Mouse (Mus musculus): ENCODE results near the gene Asic2. TPM values are rescaled to one million over a fixed set of nuclear protein-coding genes. Genes with fewer than 3 reads are reported as not detected.

Gene Asic2
- polyA plus RNA-seq, 1 experiment from 2014 or later = not detected

DNA sequence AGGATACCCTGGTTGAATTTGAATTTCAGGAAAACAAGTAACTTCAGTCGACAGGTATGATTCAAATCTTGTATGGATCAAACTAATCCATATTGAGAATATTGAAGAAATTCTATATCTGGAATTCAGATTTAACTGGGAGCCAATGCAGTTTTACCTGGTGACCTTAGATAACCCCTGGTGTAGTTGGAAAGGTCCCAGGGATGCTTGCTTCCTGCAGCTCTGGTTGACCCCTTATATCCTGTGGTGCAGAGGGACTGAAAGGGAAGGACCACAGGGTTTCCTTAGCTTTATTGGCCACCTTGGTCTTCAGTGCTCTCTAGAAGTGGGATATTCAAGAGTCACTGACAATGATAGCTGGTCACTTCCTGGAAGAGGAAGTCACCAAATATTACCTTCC, 1100.2 kb downstream of the Asic2 start:
- 65% methylated on average over 1 of the region's 1 CpGs for WGBS (ENCODE audit: insufficient replicate concordance)
- no peaks in the 10 kb centered on the region for H3K27me3 ChIP-seq (ENCODE audit: control insufficient read depth, insufficient read depth, low read depth, low read length)
- no peaks in the 10 kb centered on the region for H3K9me3 ChIP-seq (replicated peaks; ENCODE audit: control insufficient read depth, low read length)

DNA sequence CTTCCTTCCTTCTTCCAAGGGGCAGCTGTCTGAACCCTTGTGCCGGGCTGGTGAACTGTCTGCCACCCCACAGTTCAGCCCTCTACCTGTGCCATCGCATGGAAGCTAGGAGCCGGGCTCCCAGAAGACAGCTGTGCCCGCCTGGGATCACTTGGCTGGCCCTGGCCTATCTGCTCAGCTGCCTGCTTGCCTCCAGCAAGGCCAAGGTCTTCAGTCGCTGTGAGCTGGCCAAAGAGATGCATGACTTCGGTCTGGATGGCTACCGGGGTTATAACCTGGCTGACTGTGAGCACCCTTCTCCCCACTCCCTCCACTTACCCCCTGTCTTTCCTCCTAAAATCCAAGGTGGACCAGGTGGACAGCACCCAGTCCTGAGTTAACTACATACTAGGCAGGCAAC, 1105.3 kb downstream of the Asic2 start:
- ATAC-seq (ENCODE audit: low read depth) = no peak
- Histone ChIP-seq H3K9ac (ENCODE audit: low read depth, low read length) (no peak overlapping the region), H3K27ac (ENCODE audit: low read length) (no peak overlapping the region), H3K36me3 (ENCODE audit: control insufficient read depth, insufficient read depth) (no peaks in the 10 kb centered on the region), H3K9me3 (replicated peaks; ENCODE audit: control insufficient read depth, low read length) (no peaks in the 10 kb centered on the region), H3K4me1 (ENCODE audit: control insufficient read depth, low read depth, low read length) (peaks cover 4% of the 10 kb centered on the region), H3K4me3 (ENCODE audit: low read depth, low read length) (no peak overlapping the region), H3K4me2 (ENCODE audit: low read depth, low read length) (no peak overlapping the region), H3K27me3 (ENCODE audit: control insufficient read depth, insufficient read depth, low read depth, low read length) (no peaks in the 10 kb centered on the region; the same call in 1 of the 2 replicates)
- 78% methylated on average over 7 of the region's 7 CpGs for WGBS (ENCODE audit: insufficient replicate concordance)

More for the DNA sequence above, 1100.2 kb downstream of the Asic2 start:
- Histone ChIP-seq H3K4me1 (ENCODE audit: control insufficient read depth, low read depth, low read length) (peaks cover 27% of the 10 kb centered on the region), H3K4me2 (ENCODE audit: low read depth, low read length) (no peak overlapping the region), H3K4me3 (ENCODE audit: low read depth, low read length) (no peak overlapping the region), H3K9ac (ENCODE audit: low read depth, low read length) (no peak overlapping the region), H3K27ac (ENCODE audit: low read length) (no peak overlapping the region), H3K36me3 (ENCODE audit: control insufficient read depth, insufficient read depth) (no peaks in the 10 kb centered on the region)
- ATAC-seq (ENCODE audit: low read depth) = no peak

GRCm38 (mm10) chr11:80858065-80858464, 1110.2 kb downstream of the Asic2 start, which contains the start of gene Spaca3:
Spaca3 (plus strand) TSS chr11:80858365.
- Histone ChIP-seq H3K27me3 (ENCODE audit: control insufficient read depth, insufficient read depth, low read depth, low read length) (no peaks in the 10 kb centered on the region; the same call in 1 of the 2 replicates), H3K4me2 (ENCODE audit: low read depth, low read length) (no peak within 1 kb of the TSS), H3K4me3 (ENCODE audit: low read depth, low read length) (no peak within 1 kb of the TSS), H3K4me1 (ENCODE audit: control insufficient read depth, low read depth, low read length) (peaks cover 24% of the 10 kb centered on the region), H3K9me3 (replicated peaks; ENCODE audit: control insufficient read depth, low read length) (no peaks in the 10 kb centered on the region), H3K27ac (ENCODE audit: low read length) (no peak within 1 kb of the TSS), H3K36me3 (ENCODE audit: control insufficient read depth, insufficient read depth) (no peaks in the 10 kb centered on the region), H3K9ac (ENCODE audit: low read depth, low read length) (no peak within 1 kb of the TSS)
- 63% methylated on average over 10 of the region's 10 CpGs for WGBS (ENCODE audit: insufficient replicate concordance)
- ATAC-seq (ENCODE audit: low read depth) = no peak

DNA sequence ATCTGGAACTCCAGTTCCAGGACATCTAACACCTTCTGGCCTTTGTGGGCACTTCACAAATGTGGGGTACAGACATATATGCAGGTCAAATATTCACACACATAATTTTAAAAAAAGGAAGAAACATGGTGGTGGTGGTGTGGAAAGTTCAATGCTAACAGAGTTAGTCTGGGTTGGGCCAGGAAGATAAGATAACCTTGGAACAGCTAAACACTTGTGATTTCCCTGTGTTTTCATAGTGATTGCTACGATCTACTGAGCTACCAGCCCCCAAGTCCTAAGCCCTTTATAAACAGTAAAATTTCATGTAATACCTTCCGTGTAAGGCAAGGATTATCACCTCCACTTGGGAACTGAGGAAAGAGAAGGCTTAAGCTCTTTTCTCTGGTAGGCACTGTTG, 1111.4 kb downstream of the Asic2 start:
- Histone ChIP-seq H3K36me3 (ENCODE audit: control insufficient read depth, insufficient read depth) (no peaks in the 10 kb centered on the region), H3K9ac (ENCODE audit: low read depth, low read length) (no peak overlapping the region), H3K4me1 (ENCODE audit: control insufficient read depth, low read depth, low read length) (peaks cover 33% of the 10 kb centered on the region), H3K27ac (ENCODE audit: low read length) (no peak overlapping the region), H3K4me2 (ENCODE audit: low read depth, low read length) (no peak overlapping the region), H3K4me3 (ENCODE audit: low read depth, low read length) (no peak overlapping the region), H3K9me3 (replicated peaks; ENCODE audit: control insufficient read depth, low read length) (no peaks in the 10 kb centered on the region), H3K27me3 (ENCODE audit: control insufficient read depth, insufficient read depth, low read depth, low read length) (no peaks in the 10 kb centered on the region; the same call in 1 of the 2 replicates)
- WGBS (ENCODE audit: insufficient replicate concordance) = 38% methylated on average over 2 of the region's 2 CpGs
- ATAC-seq (ENCODE audit: low read depth) = no peak

GRCm38 (mm10) chr11:80854908-80855307, 1113.3 kb downstream of the Asic2 start:
- peak; percentile 95 for ATAC-seq (ENCODE audit: low read depth)
- H3K27ac ChIP-seq (ENCODE audit: low read length) = peak overlapping the region; percentile 29; the same call in 1 of the 2 replicates

GRCm38 (mm10) chr11:80854430-80854829, 1113.8 kb downstream of the Asic2 start:
- H3K4me2 ChIP-seq (ENCODE audit: low read depth, low read length) = peak overlapping the region; percentile 34
- H3K4me1 ChIP-seq (ENCODE audit: control insufficient read depth, low read depth, low read length) = peaks cover 30% of the 10 kb centered on the region
- H3K4me3 ChIP-seq (ENCODE audit: low read depth, low read length) = no peak overlapping the region; the same call in 1 of the 2 replicates
- H3K9ac ChIP-seq (ENCODE audit: low read depth, low read length) = no peak overlapping the region
- ATAC-seq (ENCODE audit: low read depth) = peak; percentile 23; the same call in 1 of the 2 replicates
- no peaks in the 10 kb centered on the region for H3K9me3 ChIP-seq (replicated peaks; ENCODE audit: control insufficient read depth, low read length)
- no peaks in the 10 kb centered on the region; the same call in 1 of the 2 replicates for H3K27me3 ChIP-seq (ENCODE audit: control insufficient read depth, insufficient read depth, low read depth, low read length)
- H3K27ac ChIP-seq (ENCODE audit: low read length) = peak overlapping the region; percentile 29; the same call in 1 of the 2 replicates
- WGBS (ENCODE audit: insufficient replicate concordance) = 68% methylated on average over 11 of the region's 11 CpGs
- no peaks in the 10 kb centered on the region for H3K36me3 ChIP-seq (ENCODE audit: control insufficient read depth, insufficient read depth)

More at GRCm38 (mm10) chr11:80854908-80855307, 1113.3 kb downstream of the Asic2 start:
- no peak overlapping the region for H3K9ac ChIP-seq (ENCODE audit: low read depth, low read length)
- no peaks in the 10 kb centered on the region; the same call in 1 of the 2 replicates for H3K27me3 ChIP-seq (ENCODE audit: control insufficient read depth, insufficient read depth, low read depth, low read length)
- H3K4me2 ChIP-seq (ENCODE audit: low read depth, low read length) = peak overlapping the region; percentile 34
- no peaks in the 10 kb centered on the region for H3K9me3 ChIP-seq (replicated peaks; ENCODE audit: control insufficient read depth, low read length)
- peaks cover 33% of the 10 kb centered on the region for H3K4me1 ChIP-seq (ENCODE audit: control insufficient read depth, low read depth, low read length)
- H3K4me3 ChIP-seq (ENCODE audit: low read depth, low read length) = no peak overlapping the region; the same call in 1 of the 2 replicates
- 11% methylated on average over 7 of the region's 7 CpGs for WGBS (ENCODE audit: insufficient replicate concordance)
- H3K36me3 ChIP-seq (ENCODE audit: control insufficient read depth, insufficient read depth) = no peaks in the 10 kb centered on the region

GRCm38 (mm10) chr11:80853014-80853413, 1115.2 kb downstream of the Asic2 start:
- no peaks in the 10 kb centered on the region for H3K27me3 ChIP-seq (ENCODE audit: control insufficient read depth, insufficient read depth, low read depth, low read length)
- no peak for ATAC-seq (ENCODE audit: low read depth)

GRCm38 (mm10) chr11:80851859-80852258, 1116.4 kb downstream of the Asic2 start:
- no peak for ATAC-seq (ENCODE audit: low read depth)
- peaks cover 27% of the 10 kb centered on the region for H3K4me1 ChIP-seq (ENCODE audit: control insufficient read depth, low read depth, low read length)
- H3K9ac ChIP-seq (ENCODE audit: low read depth, low read length) = no peak overlapping the region
- WGBS (ENCODE audit: insufficient replicate concordance) = 29% methylated on average over 5 of the region's 5 CpGs
- no peaks in the 10 kb centered on the region for H3K27me3 ChIP-seq (ENCODE audit: control insufficient read depth, insufficient read depth, low read depth, low read length)
- H3K4me3 ChIP-seq (ENCODE audit: low read depth, low read length) = no peak overlapping the region
- H3K27ac ChIP-seq (ENCODE audit: low read length) = no peak overlapping the region
- no peak overlapping the region for H3K4me2 ChIP-seq (ENCODE audit: low read depth, low read length)
- no peaks in the 10 kb centered on the region for H3K9me3 ChIP-seq (replicated peaks; ENCODE audit: control insufficient read depth, low read length)
- H3K36me3 ChIP-seq (ENCODE audit: control insufficient read depth, insufficient read depth) = no peaks in the 10 kb centered on the region

More at GRCm38 (mm10) chr11:80853014-80853413, 1115.2 kb downstream of the Asic2 start:
- no peak overlapping the region for H3K9ac ChIP-seq (ENCODE audit: low read depth, low read length)
- 58% methylated on average over 3 of the region's 3 CpGs for WGBS (ENCODE audit: insufficient replicate concordance)
- H3K4me2 ChIP-seq (ENCODE audit: low read depth, low read length) = no peak overlapping the region
- H3K9me3 ChIP-seq (replicated peaks; ENCODE audit: control insufficient read depth, low read length) = no peaks in the 10 kb centered on the region
- H3K27ac ChIP-seq (ENCODE audit: low read length) = no peak overlapping the region
- H3K4me1 ChIP-seq (ENCODE audit: control insufficient read depth, low read depth, low read length) = peaks cover 29% of the 10 kb centered on the region
- no peak overlapping the region for H3K4me3 ChIP-seq (ENCODE audit: low read depth, low read length)
- H3K36me3 ChIP-seq (ENCODE audit: control insufficient read depth, insufficient read depth) = no peaks in the 10 kb centered on the region

DNA sequence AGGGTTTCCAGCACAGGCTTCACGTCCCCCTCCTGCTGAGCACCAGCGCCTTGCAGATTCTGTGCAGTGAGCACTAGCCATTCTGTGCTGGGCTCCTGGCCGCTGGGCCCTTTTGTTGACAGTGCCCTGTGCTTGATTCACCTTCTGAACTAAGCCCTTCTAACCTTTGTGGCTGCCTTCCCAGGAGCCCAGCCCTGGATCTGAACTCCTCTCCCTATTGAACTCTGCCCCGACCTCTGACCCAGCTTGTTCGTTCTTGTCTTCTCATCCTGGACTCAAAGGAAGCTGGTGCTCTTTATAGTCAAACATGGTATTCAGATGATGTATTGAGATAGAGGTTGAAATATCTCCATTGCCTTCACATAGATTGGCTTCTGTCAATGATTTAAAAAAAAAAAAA, 1120.1 kb downstream of the Asic2 start:
- Histone ChIP-seq H3K27ac (ENCODE audit: low read length) (no peak overlapping the region), H3K27me3 (ENCODE audit: control insufficient read depth, insufficient read depth, low read depth, low read length) (no peaks in the 10 kb centered on the region), H3K4me2 (ENCODE audit: low read depth, low read length) (no peak overlapping the region), H3K9ac (ENCODE audit: low read depth, low read length) (no peak overlapping the region), H3K4me1 (ENCODE audit: control insufficient read depth, low read depth, low read length) (peaks cover 10% of the 10 kb centered on the region), H3K36me3 (ENCODE audit: control insufficient read depth, insufficient read depth) (no peaks in the 10 kb centered on the region), H3K9me3 (replicated peaks; ENCODE audit: control insufficient read depth, low read length) (no peaks in the 10 kb centered on the region), H3K4me3 (ENCODE audit: low read depth, low read length) (no peak overlapping the region)
- WGBS (ENCODE audit: insufficient replicate concordance) = 64% methylated on average over 5 of the region's 5 CpGs
- no peak for ATAC-seq (ENCODE audit: low read depth)

Measured in liver, embryonic 16.5 days (tissue).